ENCODE assay signal across 31 mouse cellular contexts in the genomic region with DNA sequence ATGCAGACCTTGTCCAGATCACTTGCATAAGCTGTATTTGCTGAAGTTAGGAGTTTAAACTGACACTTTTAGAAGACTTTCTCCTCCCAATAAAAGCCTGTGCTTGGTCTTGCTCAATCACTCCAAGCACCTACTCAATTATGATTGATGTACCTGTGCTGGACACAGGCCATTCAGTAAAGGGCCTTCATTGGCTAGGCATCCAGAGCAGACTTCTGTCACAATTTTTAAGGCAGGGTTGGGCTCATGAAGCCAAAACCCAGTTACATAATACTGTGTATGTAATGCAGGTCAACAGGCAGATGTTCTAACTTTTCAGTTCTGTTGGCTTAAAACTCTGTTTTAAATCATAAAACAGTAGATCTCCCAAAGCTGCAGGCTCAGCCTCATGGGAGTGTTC. TPM values are rescaled to one million over a fixed set of nuclear protein-coding genes. Genes with fewer than 3 reads are reported as not detected.
DNase-seq lines count a peak whose midpoint lies in the region; ATAC-seq and TF ChIP-seq lines count a peak whose summit lies in the region.
"Had no signal": no experiment of that assay in that cellular context is flagged by ENCODE, and none has a peak within 500 bp of the region (broad histone marks: within the 10 kb centered on the region; RNA-seq: fewer than 3 reads in every experiment).

No protein-coding gene starts in this region.

- no peaks in the 10 kb centered on the region for H3K79me2 ChIP-seq in liver, adult 2 months (ENCODE audit: control insufficient read depth, insufficient read depth, low read length)

- no peaks in the 10 kb centered on the region for H3K27me3 ChIP-seq in liver, adult 2 months (ENCODE audit: control insufficient read depth, insufficient read depth, low read length)
- no peaks in the 10 kb centered on the region for H3K27me3 ChIP-seq in liver, embryonic 11.5 days (replicated peaks; ENCODE audit: control insufficient read depth, insufficient read depth, low read length)
- H3K27me3 ChIP-seq: heart, embryonic 12.5 days; heart, embryonic 15.5 days; hindbrain, embryonic 13.5 days had no signal

- H3K27ac ChIP-seq in liver, adult 2 months (replicated peaks; ENCODE audit: insufficient read depth, low read depth, low read length), result no peak overlapping the region
- no peak overlapping the region for H3K27ac ChIP-seq in liver, embryonic 11.5 days (ENCODE audit: low read depth, low read length)
- H3K27ac ChIP-seq: gastrocnemius, adult 2 months; heart, embryonic 15.5 days; hindbrain, embryonic 10.5 days; hindbrain, embryonic 13.5 days had no signal

- no peak for TF ChIP-seq CTCF in liver, adult 2 months (IDR thresholded peaks at IDR 0.05; ENCODE audit: low read depth, low read length)

- peaks cover 4% of the 10 kb centered on the region; the same call in 1 of the 2 replicates for H3K4me1 ChIP-seq in liver, adult 2 months (ENCODE audit: control insufficient read depth, insufficient read depth, low read length)
- H3K4me1 ChIP-seq in liver, embryonic 11.5 days (replicated peaks; ENCODE audit: control insufficient read depth, insufficient read depth, low read length), result no peaks in the 10 kb centered on the region
- H3K4me1 ChIP-seq: heart, embryonic 12.5 days; heart, embryonic 15.5 days; hindbrain, embryonic 10.5 days; hindbrain, embryonic 13.5 days had no signal

- no peaks in the 10 kb centered on the region for H3K9me3 ChIP-seq in liver, embryonic 11.5 days (ENCODE audit: control insufficient read depth, low read length)
- H3K9me3 ChIP-seq: G1E; heart, embryonic 12.5 days; heart, embryonic 15.5 days; hindbrain, embryonic 10.5 days; hindbrain, embryonic 13.5 days had no signal

- no peak overlapping the region for H3K9ac ChIP-seq in liver, adult 2 months (ENCODE audit: low read depth, low read length)
- H3K9ac ChIP-seq in liver, embryonic 11.5 days (ENCODE audit: low read depth, low read length), result no peak overlapping the region
- H3K9ac ChIP-seq: forebrain, postnatal 0 days; heart, embryonic 12.5 days; heart, embryonic 15.5 days; hindbrain, embryonic 13.5 days had no signal

- ATAC-seq in liver, embryonic 11.5 days (replicated peaks; ENCODE audit: low FRiP score), result no peak
- ATAC-seq: forebrain, embryonic 14.5 days; forebrain, postnatal 0 days; hindbrain, embryonic 16.5 days had no signal

- no peak overlapping the region for H3K4me2 ChIP-seq in liver, embryonic 11.5 days
- H3K4me2 ChIP-seq: heart, embryonic 12.5 days; heart, embryonic 15.5 days; hindbrain, embryonic 13.5 days had no signal

- H3K4me3 ChIP-seq in liver, adult 2 months (ENCODE audit: insufficient read depth, low read depth, low read length), result no peak overlapping the region
- no peak overlapping the region for H3K4me3 ChIP-seq in liver, embryonic 11.5 days (ENCODE audit: low read depth, low read length)
- H3K4me3 ChIP-seq: gastrocnemius, adult 2 months; heart, embryonic 12.5 days; heart, embryonic 15.5 days; hindbrain, embryonic 10.5 days; hindbrain, embryonic 13.5 days had no signal

- peak; percentile 75 for DNase-seq in liver, adult 2 months (ENCODE audit: extremely low read depth, low read depth, low spot score)
- no peak for DNase-seq in liver, embryonic 11.5 days (ENCODE audit: low spot score)
- peak; percentile 13 for DNase-seq in lung, postnatal 25 days (ENCODE audit: low spot score)
- no peak for DNase-seq in lung, postnatal 14 days
- peak; percentile 37 for DNase-seq in NIH3T3 (ENCODE audit: low read depth)
- peak; percentile 92 for DNase-seq in fat pad, adult 2 months (ENCODE audit: extremely low read depth, low read depth, low spot score)
- DNase-seq in adrenal gland, adult 2 months, result no peak
- DNase-seq: adrenal gland, postnatal 10 days; adrenal gland, postnatal 36 days; B cell, adult 2 months; cerebellum, adult 18-20 months; cerebellum, adult 9-10 months; cerebellum, postnatal 14 days; forebrain, postnatal 0 days; gastrocnemius, adult 2 months; gastrocnemius, postnatal 14 days; heart, postnatal 10 days; heart, postnatal 36 days had no signal

- TF ChIP-seq POLR2A in liver, adult 2 months (IDR thresholded peaks at IDR 0.05; ENCODE audit: extremely low read depth, insufficient read depth, low read length), result no peak

- no peaks in the 10 kb centered on the region for H3K36me3 ChIP-seq in liver, adult 2 months (ENCODE audit: control insufficient read depth, insufficient read depth, low read length)
- no peaks in the 10 kb centered on the region for H3K36me3 ChIP-seq in liver, embryonic 11.5 days (ENCODE audit: control insufficient read depth, insufficient read depth, low read length)
- H3K36me3 ChIP-seq: G1E; heart, embryonic 12.5 days; heart, embryonic 15.5 days; hindbrain, embryonic 10.5 days; hindbrain, embryonic 13.5 days had no signal

RNA-seq across cellular contexts. Expression of gene Wfdc18, which starts 12.0 kb away (rescaled TPM):
- total RNA-seq in liver, adult 2 months (2014; rRNA removed), result not detected in 2 replicates
- polyA plus RNA-seq in liver, adult 2 months (2012; rRNA removed), result not detected in 2 replicates
- polyA plus RNA-seq in liver, embryonic 11.5 days (2014; fragmentation: Nextera tagmentation; extraction: Ambion mirVana), result not detected in 2 replicates
- not detected for total RNA-seq in adrenal gland, adult 2 months (2021)
- polyA plus RNA-seq in adrenal gland, adult 2 months (2012; rRNA removed), result not detected in 2 replicates
- total RNA-seq: adrenal gland, postnatal 10 days; adrenal gland, postnatal 36 days; CH12.LX; forebrain, postnatal 0 days; G1E; gastrocnemius, adult 2 months; gastrocnemius, postnatal 14 days; granulocyte monocyte progenitor cell, adult 5-6 weeks; heart, adult 8-10 months; heart, postnatal 36 days had no signal
- polyA plus RNA-seq: embryonic facial prominence, embryonic 11.5 days; forebrain, embryonic 11.5 days; forebrain, embryonic 14.5 days; G1E; hindbrain, embryonic 10.5 days; hindbrain, embryonic 13.5 days; hindbrain, embryonic 16.5 days had no signal

RNA-seq across cellular contexts. Expression of gene Wfdc17, which starts 17.0 kb away (rescaled TPM):
- 40.9 and 46.0 TPM in 2 replicates for total RNA-seq in liver, adult 2 months (2014; rRNA removed)
- polyA plus RNA-seq in liver, adult 2 months (2012; rRNA removed), result 8.0 and 19.9 TPM in 2 replicates
- polyA plus RNA-seq in liver, embryonic 11.5 days (2014; fragmentation: Nextera tagmentation; extraction: Ambion mirVana), result 7.1 and 7.2 TPM in 2 replicates
- 1 to 10 TPM; 2.6 to 4.7 TPM for total RNA-seq in adrenal gland, adult 2 months (2021)
- polyA plus RNA-seq in adrenal gland, adult 2 months (2012; rRNA removed), result 0.51 and 0.71 TPM in 2 replicates
- total RNA-seq: CH12.LX; forebrain, postnatal 0 days; G1E; granulocyte monocyte progenitor cell, adult 5-6 weeks had no signal
- polyA plus RNA-seq: forebrain, embryonic 14.5 days; forebrain, postnatal 0 days; G1E; heart, embryonic 12.5 days had no signal

RNA-seq across cellular contexts. Expression of gene Wfdc21, which starts 26.0 kb away (rescaled TPM):
- 1,058 and 3,004 TPM in 2 replicates for total RNA-seq in liver, adult 2 months (2014; rRNA removed)
- 2,463 and 2,494 TPM in 2 replicates for polyA plus RNA-seq in liver, adult 2 months (2012; rRNA removed)
- 1.6 and 2.0 TPM in 2 replicates for polyA plus RNA-seq in liver, embryonic 11.5 days (2014; fragmentation: Nextera tagmentation; extraction: Ambion mirVana)
- 1 to 10 TPM in 1 of 2 experiments, not detected in 1; 1.0 TPM for total RNA-seq in adrenal gland, adult 2 months (2021)
- polyA plus RNA-seq in adrenal gland, adult 2 months (2012; rRNA removed), result 5.2 and 5.8 TPM in 2 replicates
- total RNA-seq: forebrain, postnatal 0 days; G1E; gastrocnemius, adult 2 months; gastrocnemius, postnatal 14 days; heart, postnatal 10 days; heart, postnatal 36 days had no signal
- polyA plus RNA-seq: embryonic facial prominence, embryonic 11.5 days; forebrain, embryonic 11.5 days; forebrain, embryonic 14.5 days; forebrain, postnatal 0 days; frontal cortex, adult 2 months; G1E; heart, embryonic 12.5 days; hindbrain, embryonic 10.5 days; hindbrain, embryonic 13.5 days; hindbrain, embryonic 16.5 days had no signal

RNA-seq across cellular contexts. Expression of gene Heatr6, which starts 32.7 kb away (rescaled TPM):
- 6.5 and 8.9 TPM in 2 replicates for total RNA-seq in liver, adult 2 months (2014; rRNA removed)
- polyA plus RNA-seq in liver, adult 2 months (2012; rRNA removed), result 9.7 and 9.8 TPM in 2 replicates
- polyA plus RNA-seq in liver, embryonic 11.5 days (2014; fragmentation: Nextera tagmentation; extraction: Ambion mirVana), result 14.5 and 16.8 TPM in 2 replicates
- 10 to 100 TPM; 11.8 to 12.6 TPM for total RNA-seq in adrenal gland, adult 2 months (2021)
- polyA plus RNA-seq in adrenal gland, adult 2 months (2012; rRNA removed), result 21.3 and 22.7 TPM in 2 replicates

RNA-seq across cellular contexts. Expression of gene Ccl4, which starts 58.4 kb away (rescaled TPM):
- 0.40 TPM in 1 of 2 replicates, not detected in the other for total RNA-seq in liver, adult 2 months (2014; rRNA removed)
- polyA plus RNA-seq in liver, adult 2 months (2012; rRNA removed), result 1.1 TPM in 1 of 2 replicates, not detected in the other
- polyA plus RNA-seq in liver, embryonic 11.5 days (2014; fragmentation: Nextera tagmentation; extraction: Ambion mirVana), result 1.1 TPM in 1 of 2 replicates, not detected in the other
- under 1 TPM in 1 of 2 experiments, not detected in 1; 0.97 TPM for total RNA-seq in adrenal gland, adult 2 months (2021)
- polyA plus RNA-seq in adrenal gland, adult 2 months (2012; rRNA removed), result 2.0 and 3.0 TPM in 2 replicates
- total RNA-seq: adrenal gland, postnatal 10 days; forebrain, postnatal 0 days; gastrocnemius, adult 2 months; gastrocnemius, postnatal 14 days; heart, adult 8-10 months; heart, postnatal 10 days; heart, postnatal 36 days had no signal
- polyA plus RNA-seq: embryonic facial prominence, embryonic 11.5 days; forebrain, embryonic 11.5 days; G1E had no signal

Comparison
In these comparisons a context has a peak if more than half of its experiments do, and no peak if none do; other contexts are left out.
1. DNase-seq: peak in liver, adult 2 months (single experiment), lung, postnatal 25 days (single experiment), NIH3T3 (single experiment) and fat pad, adult 2 months (single experiment); none in liver, embryonic 11.5 days (single experiment), lung, postnatal 14 days (single experiment) and adrenal gland, adult 2 months (single experiment).
2. RNA of gene Wfdc21, which starts 26.0 kb away (polyA plus RNA-seq): 2,463 to 2,494 TPM in liver, adult 2 months; 5.2 to 5.8 TPM in adrenal gland, adult 2 months and 1.6 to 2.0 TPM in liver, embryonic 11.5 days; every median in the first group is over 100 times any median in the second.